Mouse (Mus musculus) cerebellum, adult 2 months (tissue): Measurements from ENCODE around the gene Trmt1. TPM values are rescaled to one million over a fixed set of nuclear protein-coding genes. Genes with fewer than 3 reads are reported as not detected.

ENCODE experiments used
- DNase-seq, 2 experiments: peaks; one replicate each; pipeline ENCODE4 v3.0.0; 2021
- H3K27ac ChIP-seq: fragments of 200-500 bp; 2 replicates; pipeline ENCODE4 v1.5.1; 2012; ENCODE audit warnings: low read length, control low read depth, inconsistent platforms; ENCODE audit not compliant: insufficient read depth
- H3K27me3 ChIP-seq: fragments of 200-500 bp; 2 replicates; pipeline ENCODE4 v1.6.1; 2012; ENCODE audit warnings: inconsistent platforms, mild to moderate bottlenecking, low read length, moderate library complexity; ENCODE audit not compliant: control insufficient read depth, insufficient read depth
- H3K4me1 ChIP-seq: fragments of 200-500 bp; 2 replicates; pipeline ENCODE4 v1.6.1; 2011; ENCODE audit warnings: low read length; ENCODE audit not compliant: control insufficient read depth, insufficient read depth
- H3K4me3 ChIP-seq: fragments of 200-500 bp; replicated peaks from 2 replicates; pipeline ENCODE3; 2011; ENCODE audit warnings: mild to moderate bottlenecking, low read depth, low read length, control low read depth; ENCODE audit not compliant: insufficient read depth
- CTCF ChIP-seq: fragments of 200-500 bp; IDR thresholded peaks from 2 replicates; pipeline ENCODE4 v1.5.1; 2011; ENCODE audit warnings: low read depth, mild to moderate bottlenecking, control low read depth, low read length, moderate library complexity, borderline replicate concordance; ENCODE audit not compliant: insufficient read depth
- POLR2A ChIP-seq: fragments of 200-500 bp; IDR thresholded peaks from 2 replicates; pipeline ENCODE4 v1.6.1; 2011; ENCODE audit warnings: low read length, control low read depth, borderline replicate concordance; ENCODE audit not compliant: insufficient read depth
- WGBS: fragments of 180-500 bp; shearing (Covaris S2); methylation state at CpG from one replicate; pipeline ENCODE4 v1.1.7; 2018; 5-methylcytosine and 5-hydroxymethylcytosine counted together
- polyA plus RNA-seq: library from polyadenylated mRNA; depleted of rRNA; stranded (reverse); fragments of >200 nt; gene quantifications from 2 replicates; pipeline ENCODE4 v1.2.3, GENCODE M21; 2012

Gene Trmt1
- polyA plus RNA-seq, 1 experiment, result 144 TPM

GRCm38 (mm10) chr8:84704867-84705831 lies 19.0 kb downstream of the Trmt1 start:
- Histone ChIP-seq H3K27me3 (no peaks in the 10 kb centered on the region), H3K4me1 (peaks cover 16% of the 10 kb centered on the region), H3K27ac (no peak overlapping the region), H3K4me3 (no peak overlapping the region)
- no peak for TF ChIP-seq CTCF
- TF ChIP-seq POLR2A, result no peak
- WGBS, result 33% methylated on average over 61 of the region's 61 CpGs
- DNase-seq, result peak in 1 of 2 experiments; percentile 40

GRCm38 (mm10) chr8:84705960-84706359 lies 19.9 kb downstream of the Trmt1 start:
- DNase-seq, result no peak
- no peaks in the 10 kb centered on the region for H3K27me3 ChIP-seq
- no peak overlapping the region for H3K4me3 ChIP-seq
- 72% methylated on average over 12 of the region's 12 CpGs for WGBS
- H3K4me1 ChIP-seq, result peaks cover 15% of the 10 kb centered on the region
- no peak overlapping the region for H3K27ac ChIP-seq
- TF ChIP-seq CTCF (no peak), POLR2A (no peak)

- no peak for DNase-seq
- peaks cover 18% of the 10 kb centered on the region for H3K4me1 ChIP-seq
Measured at GRCm38 (mm10) chr8:84706610-84707266, 20.6 kb downstream of the Trmt1 start.

GRCm38 (mm10) chr8:84707267-84707883 lies 21.3 kb downstream of the Trmt1 start:
- no peak for DNase-seq
- Histone ChIP-seq H3K27me3 (no peaks in the 10 kb centered on the region), H3K4me3 (no peak overlapping the region), H3K4me1 (peaks cover 18% of the 10 kb centered on the region), H3K27ac (no peak overlapping the region)
- no peak for TF ChIP-seq POLR2A
- no peak for TF ChIP-seq CTCF
- WGBS, result 52% methylated on average over 22 of the region's 22 CpGs

More at GRCm38 (mm10) chr8:84706610-84707266, 20.6 kb downstream of the Trmt1 start:
- Histone ChIP-seq H3K4me3 (no peak overlapping the region), H3K27ac (no peak overlapping the region), H3K27me3 (no peaks in the 10 kb centered on the region)
- WGBS, result 52% methylated on average over 45 of the region's 45 CpGs
- TF ChIP-seq CTCF, result no peak
- TF ChIP-seq POLR2A, result no peak

- Histone ChIP-seq H3K27ac (no peak overlapping the region; the same call in 1 of the 2 replicates), H3K27me3 (no peaks in the 10 kb centered on the region), H3K4me1 (peaks cover 18% of the 10 kb centered on the region), H3K4me3 (no peak overlapping the region)
- no peak for DNase-seq
- TF ChIP-seq POLR2A (no peak), CTCF (no peak)
- 43% methylated on average over 15 of the region's 15 CpGs for WGBS
Measured at GRCm38 (mm10) chr8:84708071-84708541, 22.0 kb downstream of the Trmt1 start.

- DNase-seq, result peak; percentile 87 to 91
- TF ChIP-seq POLR2A, result no peak
- peak; percentile 93 for TF ChIP-seq CTCF
- no peak overlapping the region for H3K4me3 ChIP-seq
- H3K4me1 ChIP-seq, result peaks cover 18% of the 10 kb centered on the region
- H3K27me3 ChIP-seq, result no peaks in the 10 kb centered on the region
- WGBS, result 11% methylated on average over 12 of the region's 12 CpGs
- H3K27ac ChIP-seq, result 0 out of 2 replicates have a peak overlapping the region, but pooled peaks have one; percentile 60
Measured at GRCm38 (mm10) chr8:84708774-84709475, 22.8 kb downstream of the Trmt1 start.

GRCm38 (mm10) chr8:84709931-84710330 lies 23.8 kb downstream of the Trmt1 start:
- TF ChIP-seq POLR2A (no peak), CTCF (no peak)
- no peak overlapping the region for H3K4me3 ChIP-seq
- no peaks in the 10 kb centered on the region for H3K27me3 ChIP-seq
- no peak for DNase-seq
- peaks cover 22% of the 10 kb centered on the region for H3K4me1 ChIP-seq
- WGBS, result 37% methylated on average over 1 of the region's 1 CpGs
- peak overlapping the region; percentile 60; the same call in 1 of the 2 replicates for H3K27ac ChIP-seq
